Mouse (Mus musculus): Measurements from ENCODE around the gene Plcd1. TPM values are rescaled to one million over a fixed set of nuclear protein-coding genes. Genes with fewer than 3 reads are reported as not detected.
A peak's percentile ranks its signal among the peaks of the same experiment; 100 is the strongest.

Gene Plcd1
- polyA plus RNA-seq, 1 experiment = 37.3 TPM

DNA sequence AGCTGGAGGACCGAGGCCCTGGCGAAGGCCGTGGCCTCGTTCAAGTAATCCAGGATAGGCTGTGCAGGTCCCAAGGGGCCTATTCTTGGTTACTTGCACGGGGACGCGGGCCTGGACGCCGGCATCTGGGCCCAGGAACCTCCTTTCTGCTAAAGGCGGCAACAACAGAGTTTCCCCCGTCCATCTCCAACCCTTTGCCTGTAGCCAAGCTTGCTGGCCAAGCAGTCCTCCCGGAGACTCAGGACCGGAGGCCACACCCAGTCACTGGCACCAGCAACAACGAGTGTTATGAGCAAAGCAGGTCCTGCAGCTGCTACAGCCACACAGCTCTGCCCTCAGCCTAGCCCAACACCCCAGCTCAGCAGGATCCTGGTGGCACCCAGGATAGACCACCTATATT lies 61.5 kb downstream of the Plcd1 start:
- TF ChIP-seq POLR2A (IDR thresholded peaks at IDR 0.05; ENCODE audit: borderline replicate concordance, extremely low read depth, low read depth, low read length) (no peak; the same call in 1 of the 2 replicates), CTCF (IDR thresholded peaks at IDR 0.05; ENCODE audit: insufficient read depth, low read length) (no peak)
- Histone ChIP-seq H3K4me1 (ENCODE audit: control insufficient read depth, insufficient read depth, low read length) (peaks cover 12% of the 10 kb centered on the region), H3K4me3 (replicated peaks; ENCODE audit: extremely low read depth, low read depth, low read length) (no peak overlapping the region)
- 40% methylated on average over 14 of the region's 14 CpGs for WGBS
- DNase-seq = no peak

DNA sequence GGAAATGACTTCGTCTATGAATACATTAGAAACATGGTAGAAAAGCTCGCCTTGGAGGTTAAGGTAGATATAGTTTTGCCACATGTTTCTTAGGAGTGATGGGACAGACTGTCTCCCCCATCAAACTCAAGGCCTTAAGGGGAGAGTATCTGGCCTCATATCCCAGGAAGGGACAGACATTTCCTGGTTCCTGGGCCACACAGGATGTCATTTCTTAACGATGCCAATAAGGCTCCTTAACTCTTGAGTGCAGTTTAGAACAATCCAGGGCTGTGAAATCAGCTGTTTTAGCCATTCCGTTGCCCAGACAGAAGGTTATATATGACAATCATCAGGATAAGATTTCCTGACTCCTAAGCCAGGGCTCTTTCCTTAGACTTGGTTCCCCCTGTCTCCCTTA lies 62.3 kb downstream of the Plcd1 start:
- Histone ChIP-seq H3K4me3 (replicated peaks; ENCODE audit: extremely low read depth, low read depth, low read length) (no peak overlapping the region), H3K4me1 (ENCODE audit: control insufficient read depth, insufficient read depth, low read length) (peaks cover 12% of the 10 kb centered on the region)
- TF ChIP-seq POLR2A (IDR thresholded peaks at IDR 0.05; ENCODE audit: borderline replicate concordance, extremely low read depth, low read depth, low read length) = no peak
- TF ChIP-seq CTCF (IDR thresholded peaks at IDR 0.05; ENCODE audit: insufficient read depth, low read length) = no peak
- 67% methylated on average over 4 of the region's 4 CpGs for WGBS
- DNase-seq = no peak

DNA sequence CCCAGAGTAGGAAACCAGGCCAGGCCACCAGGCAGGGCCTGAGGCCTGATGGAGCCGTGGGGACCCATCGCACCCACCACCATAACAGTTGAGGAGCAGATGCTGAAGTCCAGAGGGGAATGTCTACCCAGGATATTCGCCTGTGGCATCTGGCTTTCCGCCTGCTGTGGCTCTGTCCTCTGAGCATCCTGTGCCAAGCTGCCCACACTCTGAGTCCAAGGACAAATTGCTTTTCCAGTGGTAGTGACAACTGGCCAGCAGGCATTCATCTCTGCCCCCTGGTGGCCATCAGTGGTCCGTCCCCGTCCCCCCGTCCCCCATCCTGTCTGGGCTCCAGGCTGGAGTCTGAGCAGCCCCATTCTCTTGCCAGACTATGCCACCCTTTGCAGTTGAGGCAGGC lies 63.7 kb downstream of the Plcd1 start:
- DNase-seq = peak; percentile 61
- Histone ChIP-seq H3K4me3 (replicated peaks; ENCODE audit: extremely low read depth, low read depth, low read length) (no peak overlapping the region), H3K4me1 (ENCODE audit: control insufficient read depth, insufficient read depth, low read length) (peaks cover 12% of the 10 kb centered on the region)
- peak; percentile 73 for TF ChIP-seq CTCF (IDR thresholded peaks at IDR 0.05; ENCODE audit: insufficient read depth, low read length)
- no peak for TF ChIP-seq POLR2A (IDR thresholded peaks at IDR 0.05; ENCODE audit: borderline replicate concordance, extremely low read depth, low read depth, low read length)
- WGBS = 42% methylated on average over 7 of the region's 7 CpGs

DNA sequence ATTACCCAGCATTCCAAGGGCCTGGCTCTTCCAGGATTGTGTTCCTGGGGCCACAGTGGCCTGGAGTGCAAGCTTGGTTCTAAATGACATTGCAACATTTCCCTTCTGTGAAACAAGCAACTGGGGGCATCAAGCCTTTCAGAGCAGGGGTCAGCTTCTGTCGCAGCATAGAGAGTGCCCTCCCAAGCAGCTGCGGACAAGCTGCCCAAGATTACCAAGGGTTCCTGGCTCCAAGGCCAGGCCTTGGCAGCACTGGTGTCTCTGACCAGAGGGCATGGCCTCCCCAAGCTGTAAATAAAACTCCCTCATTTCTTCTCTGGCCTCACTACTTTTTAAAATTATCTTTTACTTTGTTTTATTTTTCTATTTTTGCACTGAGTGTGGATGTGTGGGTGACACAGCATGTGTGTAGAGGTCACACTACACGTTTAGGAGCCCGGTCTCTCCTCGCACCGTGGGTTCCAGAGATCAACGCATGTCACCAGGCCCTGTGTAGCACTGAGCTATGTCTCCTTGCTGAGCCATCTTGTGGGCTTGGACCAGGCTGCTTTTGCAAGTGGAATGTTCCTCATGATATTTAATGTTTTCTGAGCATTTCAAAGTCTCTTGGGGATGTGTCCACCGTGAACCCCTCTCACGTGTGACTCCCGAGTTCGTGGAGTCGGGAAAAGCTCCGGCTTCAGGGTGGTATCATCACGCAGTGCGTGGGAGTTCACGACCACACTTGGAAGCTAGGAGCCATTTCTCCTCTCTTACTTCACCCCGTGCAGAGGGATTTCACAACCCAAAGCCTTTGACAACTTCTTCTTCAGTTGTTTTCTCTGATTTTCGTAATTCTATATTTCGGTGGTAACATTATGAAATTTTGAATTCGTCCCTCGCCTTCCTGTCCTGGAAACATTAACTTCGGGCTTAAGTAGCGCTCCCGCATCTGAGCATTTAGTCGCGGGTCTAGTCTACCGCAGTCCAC lies 64.8 kb downstream of the Plcd1 start:
- WGBS = 82% methylated on average over 27 of the region's 27 CpGs
- TF ChIP-seq CTCF (IDR thresholded peaks at IDR 0.05; ENCODE audit: insufficient read depth, low read length) (no peak), POLR2A (IDR thresholded peaks at IDR 0.05; ENCODE audit: borderline replicate concordance, extremely low read depth, low read depth, low read length) (no peak)
- Histone ChIP-seq H3K4me3 (replicated peaks; ENCODE audit: extremely low read depth, low read depth, low read length) (no peak overlapping the region), H3K4me1 (ENCODE audit: control insufficient read depth, insufficient read depth, low read length) (peaks cover 12% of the 10 kb centered on the region)
- no peak for DNase-seq

DNA sequence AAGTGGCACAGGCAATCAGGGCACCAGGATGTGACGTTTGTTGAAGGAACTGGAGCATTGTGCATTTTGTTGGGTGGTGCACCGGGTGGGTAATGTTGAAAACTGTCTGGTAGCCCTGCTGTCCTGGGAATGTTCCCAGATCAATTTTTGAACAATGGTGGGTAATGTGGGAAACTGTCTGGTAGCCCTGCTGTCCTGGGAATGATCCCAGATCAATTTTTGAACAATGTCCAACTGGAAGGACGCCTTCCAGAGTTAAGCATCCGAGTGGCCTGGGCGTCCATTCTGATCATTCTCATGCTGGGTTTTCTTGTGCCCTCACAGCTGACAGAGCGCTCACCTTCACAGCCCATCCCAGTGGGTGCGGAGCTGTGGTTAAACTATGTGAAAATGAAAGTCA lies 66.0 kb downstream of the Plcd1 start:
- DNase-seq = no peak
- WGBS = 83% methylated on average over 7 of the region's 7 CpGs
- TF ChIP-seq POLR2A (IDR thresholded peaks at IDR 0.05; ENCODE audit: borderline replicate concordance, extremely low read depth, low read depth, low read length) = no peak
- no peak for TF ChIP-seq CTCF (IDR thresholded peaks at IDR 0.05; ENCODE audit: insufficient read depth, low read length)
- H3K4me3 ChIP-seq (replicated peaks; ENCODE audit: extremely low read depth, low read depth, low read length) = no peak overlapping the region
- H3K4me1 ChIP-seq (ENCODE audit: control insufficient read depth, insufficient read depth, low read length) = peaks cover 12% of the 10 kb centered on the region

DNA sequence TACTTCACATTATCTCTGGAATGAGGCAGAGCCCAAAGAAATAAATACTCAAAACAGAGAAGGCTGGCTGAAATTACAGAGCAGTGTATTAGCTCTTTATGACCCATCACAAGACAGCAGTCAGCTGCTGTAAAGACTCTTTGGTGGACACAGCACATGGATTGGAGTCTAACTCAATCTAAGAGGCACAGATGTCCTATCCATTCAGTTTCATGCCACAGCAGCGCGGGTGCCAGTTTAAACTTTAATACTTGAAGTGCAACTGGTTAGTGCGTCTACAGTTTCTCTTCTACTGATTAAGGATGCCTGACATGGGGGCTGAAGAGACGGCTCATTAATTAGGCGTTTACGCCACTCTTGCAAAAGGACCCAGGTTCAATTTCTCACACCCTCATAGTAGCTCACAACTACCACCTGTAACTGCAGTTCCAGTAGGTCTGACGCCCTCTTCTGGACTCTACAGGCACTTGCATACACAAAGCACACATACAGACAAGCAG lies 67.4 kb downstream of the Plcd1 start:
- TF ChIP-seq CTCF (IDR thresholded peaks at IDR 0.05; ENCODE audit: insufficient read depth, low read length) (no peak), POLR2A (IDR thresholded peaks at IDR 0.05; ENCODE audit: borderline replicate concordance, extremely low read depth, low read depth, low read length) (no peak)
- WGBS = 83% methylated on average over 7 of the region's 7 CpGs
- no peak overlapping the region for H3K4me3 ChIP-seq (replicated peaks; ENCODE audit: extremely low read depth, low read depth, low read length)
- DNase-seq = no peak
- peaks cover 6% of the 10 kb centered on the region; the same call in 1 of the 2 replicates for H3K4me1 ChIP-seq (ENCODE audit: control insufficient read depth, insufficient read depth, low read length)

DNA sequence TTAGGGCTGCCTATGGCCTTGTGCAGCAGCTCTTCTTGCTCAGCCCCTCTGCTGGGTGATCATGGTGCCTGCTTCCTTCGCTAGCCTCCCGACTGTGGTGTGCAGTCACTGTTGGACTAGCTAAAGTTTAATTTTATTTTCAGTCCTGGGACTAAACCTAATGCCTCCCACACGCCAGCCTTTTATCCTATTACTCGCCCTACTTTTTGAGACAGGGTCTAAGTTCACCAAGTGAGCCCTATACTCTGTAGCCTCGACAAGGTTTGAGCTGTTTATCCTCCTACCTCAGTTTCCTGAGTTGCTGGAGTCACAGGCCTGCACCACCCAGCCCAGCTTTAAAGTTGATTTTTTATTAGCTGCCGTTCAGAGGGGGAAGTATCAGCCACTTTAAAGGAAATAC lies 68.0 kb downstream of the Plcd1 start:
- DNase-seq = no peak
- TF ChIP-seq CTCF (IDR thresholded peaks at IDR 0.05; ENCODE audit: insufficient read depth, low read length) (no peak), POLR2A (IDR thresholded peaks at IDR 0.05; ENCODE audit: borderline replicate concordance, extremely low read depth, low read depth, low read length) (no peak)
- Histone ChIP-seq H3K4me3 (replicated peaks; ENCODE audit: extremely low read depth, low read depth, low read length) (no peak overlapping the region), H3K4me1 (ENCODE audit: control insufficient read depth, insufficient read depth, low read length) (peaks cover 6% of the 10 kb centered on the region; the same call in 1 of the 2 replicates)
- 67% methylated on average over 6 of the region's 6 CpGs for WGBS

DNA sequence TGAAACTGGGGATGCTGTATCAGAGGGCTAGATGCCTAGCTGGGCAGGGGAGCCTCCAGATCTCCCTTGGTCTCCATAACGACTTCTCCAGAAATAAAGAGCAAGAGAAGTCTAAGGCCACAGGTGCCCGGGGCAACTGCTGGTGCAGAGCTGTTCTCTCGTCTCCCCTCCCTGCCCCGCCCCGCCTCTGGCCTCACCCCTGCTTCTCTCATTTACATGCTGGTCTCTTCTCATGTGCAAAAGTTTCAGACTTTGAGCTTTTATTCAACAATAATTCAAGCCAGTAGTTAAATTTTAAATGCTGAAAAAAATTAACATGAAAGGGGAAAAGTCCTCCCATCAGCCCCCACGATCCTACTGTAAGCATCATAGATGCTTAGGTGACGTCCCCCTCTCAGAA lies 71.6 kb downstream of the Plcd1 start:
- Histone ChIP-seq H3K4me1 (ENCODE audit: control insufficient read depth, insufficient read depth, low read length) (no peaks in the 10 kb centered on the region), H3K4me3 (replicated peaks; ENCODE audit: extremely low read depth, low read depth, low read length) (no peak overlapping the region)
- TF ChIP-seq CTCF (IDR thresholded peaks at IDR 0.05; ENCODE audit: insufficient read depth, low read length) = no peak
- TF ChIP-seq POLR2A (IDR thresholded peaks at IDR 0.05; ENCODE audit: borderline replicate concordance, extremely low read depth, low read depth, low read length) = no peak
- 75% methylated on average over 7 of the region's 7 CpGs for WGBS
- no peak for DNase-seq

Other genes with a start within 250 kb of the Plcd1 start
- 70.4 and 83.4 TPM in 2 replicates for gene Ctdspl, start 167.0 kb downstream of the Plcd1 start, polyA plus RNA-seq (2012; rRNA removed)
- gene Vill, start 40.7 kb downstream of the Plcd1 start, polyA plus RNA-seq (2012; rRNA removed) = 15.4 and 20.2 TPM in 2 replicates
- 5.1 and 5.5 TPM in 2 replicates for gene Dlec1, start 9.0 kb upstream of the Plcd1 start, polyA plus RNA-seq (2012; rRNA removed)
- 14.8 and 21.9 TPM in 2 replicates for gene Acaa1b, start 63.6 kb upstream of the Plcd1 start, polyA plus RNA-seq (2012; rRNA removed)
- not detected in 2 replicates for gene Gm47289, start 65.7 kb upstream of the Plcd1 start, polyA plus RNA-seq (2012; rRNA removed)
- 0.06 and 0.11 TPM in 2 replicates for gene Slc22a13, start 115.6 kb upstream of the Plcd1 start, polyA plus RNA-seq (2012; rRNA removed)
- gene Oxsr1, start 228.9 kb upstream of the Plcd1 start, polyA plus RNA-seq (2012; rRNA removed) = 13.1 and 19.8 TPM in 2 replicates
- gene Acaa1a, start 246.2 kb upstream of the Plcd1 start, polyA plus RNA-seq (2012; rRNA removed) = 216 and 282 TPM in 2 replicates
- gene Myd88, start 247.9 kb upstream of the Plcd1 start, polyA plus RNA-seq (2012; rRNA removed) = 29.3 and 38.5 TPM in 2 replicates